Mouse (Mus musculus): ENCODE results near the gene Ago1. TPM values are rescaled to one million over a fixed set of nuclear protein-coding genes. Genes with fewer than 3 reads are reported as not detected.

Gene Ago1
- 18.5 and 19.5 TPM in 2 replicates for polyA plus RNA-seq (2015; fragmentation: Nextera tagmentation; extraction: Ambion mirVana)

DNA sequence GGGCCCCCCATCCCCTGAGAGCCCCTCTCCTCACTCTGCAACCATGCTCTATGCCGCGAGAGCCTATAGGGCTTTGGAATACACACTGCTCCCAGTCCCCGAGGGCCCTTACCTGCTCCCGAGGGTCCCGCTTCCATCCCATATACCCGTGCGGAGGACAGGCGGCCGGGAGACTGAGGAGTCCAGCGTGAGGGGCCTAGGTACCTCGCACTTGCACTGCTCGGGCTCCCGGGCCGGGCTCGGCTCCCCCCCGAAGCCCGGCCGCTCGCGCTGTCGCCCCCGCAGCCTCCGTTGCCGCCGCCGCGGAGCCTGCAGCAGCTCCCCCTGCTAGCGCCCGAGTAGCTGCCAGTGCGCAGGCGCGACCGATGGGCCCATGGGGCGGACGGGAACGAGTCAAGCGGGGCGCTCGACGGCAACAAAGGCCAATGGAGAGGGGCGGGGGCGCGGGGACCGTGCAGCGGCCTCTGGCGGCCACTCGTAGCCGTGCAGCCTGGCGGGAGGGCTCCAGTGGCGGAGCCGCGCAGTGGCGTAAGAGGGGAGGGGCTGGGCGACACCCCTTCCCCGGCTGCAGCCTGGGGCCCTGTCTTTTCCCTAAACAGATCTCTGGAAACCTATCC is at the start of gene Ago1:
Gene Ago1, minus strand, starts transcription at position 299 of the 617 bp plus-strand sequence.
- peak within 1 kb of the TSS; percentile 79 for H3K4me2 ChIP-seq (replicated peaks)
- WGBS: under 1% methylated on average over 55 of the region's 55 CpGs
- peak within 1 kb of the TSS; percentile 86 for H3K9ac ChIP-seq (replicated peaks)
- peak within 1 kb of the TSS; percentile 64 for H3K4me3 ChIP-seq (replicated peaks)
- H3K36me3 ChIP-seq: no peaks in the 10 kb centered on the region
- H3K27ac ChIP-seq: peak within 1 kb of the TSS; percentile 95
- H3K27me3 ChIP-seq: no peaks in the 10 kb centered on the region
- peaks cover 50% of the 10 kb centered on the region for H3K4me1 ChIP-seq (replicated peaks)
- no peaks in the 10 kb centered on the region for H3K9me3 ChIP-seq
- peak; percentile 81 for ATAC-seq

DNA sequence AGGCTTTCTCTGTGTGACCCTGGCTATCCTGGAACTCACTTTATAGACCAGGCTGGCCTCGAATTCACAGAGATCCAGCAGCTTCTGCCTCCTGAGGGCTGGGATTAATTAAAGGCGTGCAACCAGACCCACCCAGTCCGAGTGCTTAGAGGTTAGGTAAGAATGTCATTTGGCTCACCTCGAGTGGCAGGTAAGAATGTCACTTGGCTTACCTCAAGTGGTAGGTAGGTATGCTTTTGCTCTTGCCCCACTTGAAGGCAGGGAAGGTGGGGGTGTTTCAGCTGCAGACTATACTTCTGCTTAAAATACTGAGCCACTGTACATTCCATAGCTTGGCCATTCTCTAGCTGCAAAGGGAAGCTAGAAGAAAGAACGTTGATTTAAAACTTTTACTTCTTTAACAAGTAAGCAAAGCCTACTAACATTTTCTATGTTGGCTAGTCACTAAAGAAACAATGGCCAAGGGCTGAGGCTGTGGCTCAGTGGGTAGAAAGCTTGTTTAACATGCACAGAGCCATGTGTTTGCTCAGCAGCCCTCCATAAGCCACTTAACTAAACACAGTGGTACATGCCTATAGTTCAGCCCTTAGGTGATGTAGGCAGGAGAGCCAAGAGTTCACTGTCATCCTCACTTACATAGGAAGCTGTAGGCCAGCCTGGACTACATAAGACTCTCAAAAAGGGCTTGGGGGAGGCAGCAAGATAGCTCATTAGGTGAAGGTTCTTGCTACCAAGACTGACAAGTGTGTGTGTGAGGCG is 44.1 kb upstream of the Ago1 start:
- Histone ChIP-seq H3K27ac (no peak overlapping the region), H3K4me1 (replicated peaks) (no peaks in the 10 kb centered on the region), H3K4me2 (replicated peaks) (no peak overlapping the region), H3K9ac (replicated peaks) (no peak overlapping the region), H3K36me3 (peaks cover 68% of the 10 kb centered on the region), H3K9me3 (no peaks in the 10 kb centered on the region), H3K4me3 (replicated peaks) (no peak overlapping the region), H3K27me3 (no peaks in the 10 kb centered on the region)
- WGBS: 91% methylated on average over 6 of the region's 6 CpGs
- no peak for ATAC-seq

DNA sequence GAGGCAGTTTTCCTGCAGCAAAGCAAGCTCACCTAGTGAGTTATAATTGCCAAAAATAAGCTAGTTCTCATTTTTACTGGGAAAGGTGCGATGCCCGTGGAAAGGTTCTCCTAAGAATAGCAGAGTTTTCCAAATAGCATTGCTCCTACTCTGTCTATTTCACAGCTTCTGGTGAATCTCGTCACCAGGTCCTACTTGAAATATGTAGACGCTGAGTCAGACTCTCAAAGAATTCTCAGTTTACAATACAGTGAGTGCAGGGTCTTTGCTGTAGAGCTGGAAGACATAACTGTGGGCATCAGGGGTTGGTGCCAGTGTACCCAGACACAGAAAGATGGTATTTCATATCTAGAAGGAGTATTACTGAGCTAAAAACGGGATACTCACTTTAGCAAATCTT is 42.6 kb upstream of the Ago1 start:
- Histone ChIP-seq H3K9me3 (no peaks in the 10 kb centered on the region), H3K4me2 (replicated peaks) (no peak overlapping the region), H3K27me3 (no peaks in the 10 kb centered on the region), H3K27ac (no peak overlapping the region), H3K9ac (replicated peaks) (no peak overlapping the region), H3K36me3 (peaks cover 69% of the 10 kb centered on the region), H3K4me3 (replicated peaks) (no peak overlapping the region), H3K4me1 (replicated peaks) (no peaks in the 10 kb centered on the region)
- WGBS: 93% methylated on average over 5 of the region's 5 CpGs
- ATAC-seq: no peak

DNA sequence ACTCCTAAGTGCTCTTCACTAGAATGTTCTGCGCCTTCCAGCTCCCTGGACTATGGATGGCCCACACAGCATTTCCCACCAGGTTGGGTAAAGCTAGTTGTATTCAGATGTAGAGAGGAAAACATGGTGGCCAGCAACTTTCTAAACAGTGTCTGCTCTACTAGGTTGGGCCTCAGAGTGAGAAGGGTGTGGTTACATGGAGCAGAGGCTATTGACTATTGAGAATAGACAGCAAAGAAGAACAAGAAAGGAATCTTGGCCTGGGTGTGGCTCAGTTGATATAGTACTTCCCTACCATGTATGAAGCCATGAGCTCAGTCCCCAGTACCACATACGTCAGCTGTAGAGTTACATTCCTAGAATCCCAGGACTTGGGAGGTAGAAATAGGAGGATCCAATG is 40.7 kb upstream of the Ago1 start:
- Histone ChIP-seq H3K36me3 (peaks cover 74% of the 10 kb centered on the region), H3K9ac (replicated peaks) (no peak overlapping the region), H3K9me3 (no peaks in the 10 kb centered on the region), H3K4me2 (replicated peaks) (no peak overlapping the region), H3K27ac (no peak overlapping the region), H3K4me1 (replicated peaks) (no peaks in the 10 kb centered on the region), H3K27me3 (no peaks in the 10 kb centered on the region), H3K4me3 (replicated peaks) (no peak overlapping the region)
- 95% methylated on average over 2 of the region's 2 CpGs for WGBS
- no peak for ATAC-seq

DNA sequence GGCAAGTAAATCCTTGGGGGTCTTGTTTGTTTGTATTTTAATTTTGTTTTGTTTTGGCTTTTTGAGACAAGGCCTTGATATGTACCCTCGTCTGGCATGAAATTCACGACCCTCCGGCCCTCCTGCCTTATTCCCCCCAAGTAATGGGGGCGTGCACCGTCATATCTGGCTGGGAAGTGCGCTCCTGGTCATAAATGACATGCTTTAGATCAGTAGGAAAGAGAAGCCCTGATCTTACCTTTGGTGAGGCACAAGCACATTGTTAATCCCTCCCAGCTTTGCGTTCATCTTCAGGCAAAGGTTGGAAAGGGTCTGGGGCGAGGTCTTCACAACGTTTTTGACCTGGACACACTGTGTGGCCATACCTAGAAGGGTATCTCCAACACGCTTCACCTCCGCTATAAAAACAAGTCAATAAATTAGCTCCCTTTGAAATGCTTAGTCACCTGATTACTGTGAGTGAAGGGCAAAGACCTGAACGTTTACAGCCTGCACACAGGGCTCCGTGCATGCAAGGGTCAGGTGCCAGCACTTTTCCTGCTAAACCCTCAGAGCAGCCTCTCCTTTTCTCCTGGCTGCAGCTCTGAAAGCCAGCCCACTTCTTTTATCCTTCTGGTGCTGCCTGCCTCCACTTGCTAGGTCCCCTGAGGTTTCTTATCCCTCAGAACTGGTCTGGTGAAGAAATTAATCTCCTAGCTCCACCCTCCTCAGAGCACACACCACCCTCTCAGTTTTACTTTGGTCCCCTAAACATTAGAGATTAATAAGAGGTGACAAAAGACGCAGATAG is 39.9 kb upstream of the Ago1 start:
- no peak overlapping the region for H3K9ac ChIP-seq (replicated peaks)
- H3K4me1 ChIP-seq (replicated peaks): no peaks in the 10 kb centered on the region
- WGBS: 78% methylated on average over 14 of the region's 14 CpGs
- no peaks in the 10 kb centered on the region for H3K9me3 ChIP-seq
- no peak overlapping the region for H3K27ac ChIP-seq
- no peaks in the 10 kb centered on the region for H3K27me3 ChIP-seq
- ATAC-seq: no peak
- H3K4me2 ChIP-seq (replicated peaks): no peak overlapping the region
- H3K36me3 ChIP-seq: peaks cover 82% of the 10 kb centered on the region
- H3K4me3 ChIP-seq (replicated peaks): no peak overlapping the region

DNA sequence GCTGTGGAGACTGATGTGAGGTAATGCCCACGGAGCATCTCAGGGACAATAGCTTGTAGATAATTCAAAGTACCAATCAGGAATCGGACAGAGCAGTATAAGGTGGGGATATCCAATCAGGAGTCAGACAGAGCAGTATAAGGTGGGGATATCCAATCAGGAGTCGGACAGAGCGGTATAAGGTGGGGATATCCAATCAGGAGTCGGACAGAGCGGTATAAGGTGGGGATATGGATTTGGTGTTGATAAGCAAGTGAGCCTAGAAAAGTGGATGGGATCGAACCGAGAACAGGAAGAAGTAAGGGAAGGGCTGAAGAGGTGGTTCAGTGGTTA is 34.6 kb upstream of the Ago1 start:
- H3K9me3 ChIP-seq: no peaks in the 10 kb centered on the region
- ATAC-seq: peak; percentile 65; the same call in 1 of the 2 replicates
- H3K9ac ChIP-seq (replicated peaks): no peak overlapping the region
- H3K27me3 ChIP-seq: no peaks in the 10 kb centered on the region
- no peak overlapping the region for H3K4me3 ChIP-seq (replicated peaks)
- H3K4me1 ChIP-seq (replicated peaks): peaks cover 6% of the 10 kb centered on the region; the same call in 1 of the 2 replicates
- no peak overlapping the region for H3K27ac ChIP-seq
- no peak overlapping the region for H3K4me2 ChIP-seq (replicated peaks)
- H3K36me3 ChIP-seq: peaks cover 60% of the 10 kb centered on the region
- WGBS: 55% methylated on average over 8 of the region's 8 CpGs

DNA sequence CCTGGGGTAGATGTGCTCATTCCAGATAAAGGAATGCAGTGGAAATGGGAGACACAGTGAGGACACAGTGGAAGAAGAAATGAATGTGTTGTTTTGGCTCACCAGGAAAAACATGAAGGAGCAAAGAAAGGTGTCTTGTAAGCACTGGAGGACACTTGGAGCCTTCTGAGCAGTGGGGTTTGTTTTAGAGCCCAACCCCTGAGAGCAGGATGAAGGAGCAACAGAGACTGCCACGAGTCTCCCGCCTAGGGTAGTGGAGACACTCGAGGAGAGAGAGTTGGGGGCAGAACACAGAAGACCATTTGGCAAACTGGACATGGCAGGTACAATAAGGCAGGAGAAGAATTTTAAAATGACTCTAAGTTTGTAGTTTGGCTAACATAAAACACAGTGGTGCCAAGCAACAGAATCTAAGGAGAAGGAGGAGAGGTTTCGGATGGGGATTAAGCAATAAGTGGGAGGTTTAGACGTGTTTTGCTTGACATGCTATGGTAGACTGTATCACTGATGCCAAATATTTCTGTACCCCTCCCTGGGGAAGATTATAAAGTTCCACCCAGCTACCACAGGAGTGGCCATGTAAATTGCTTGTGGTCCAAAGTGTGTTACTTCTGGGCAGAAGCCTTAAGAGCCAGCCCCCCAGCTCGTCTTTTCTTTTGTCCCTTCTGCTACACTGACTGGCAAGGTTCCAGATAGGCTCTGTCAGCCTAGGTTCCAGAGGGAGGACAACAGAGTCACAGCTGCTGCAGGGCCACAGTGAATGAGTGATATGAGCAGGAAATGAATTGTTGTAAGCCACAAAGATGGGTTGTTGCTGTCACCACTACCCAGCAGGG is 34.0 kb upstream of the Ago1 start:
- Histone ChIP-seq H3K9ac (replicated peaks) (no peak overlapping the region), H3K4me3 (replicated peaks) (no peak overlapping the region), H3K27ac (no peak overlapping the region), H3K36me3 (peaks cover 61% of the 10 kb centered on the region), H3K9me3 (no peaks in the 10 kb centered on the region), H3K27me3 (no peaks in the 10 kb centered on the region), H3K4me2 (replicated peaks) (no peak overlapping the region), H3K4me1 (replicated peaks) (peaks cover 6% of the 10 kb centered on the region; the same call in 1 of the 2 replicates)
- WGBS: 76% methylated on average over 6 of the region's 6 CpGs
- ATAC-seq: no peak

DNA sequence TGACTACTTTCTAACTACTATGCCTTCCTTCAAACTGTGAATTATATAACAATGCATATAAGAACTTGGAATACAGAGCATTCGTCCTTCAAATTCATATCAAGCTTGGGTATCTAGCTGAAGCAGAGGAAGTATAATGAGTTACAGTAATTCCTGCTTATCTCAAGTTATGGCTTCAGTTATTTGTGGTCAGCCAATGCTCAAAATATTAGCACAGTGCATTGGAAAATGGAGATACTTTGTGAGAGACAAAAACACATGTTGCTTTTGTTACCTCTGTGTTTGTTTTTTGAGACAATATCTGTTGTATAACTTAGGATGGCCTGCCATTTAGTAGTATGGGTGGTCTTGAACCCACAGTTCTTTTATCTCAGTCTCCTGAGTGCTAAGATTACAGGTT is 30.2 kb upstream of the Ago1 start:
- H3K9me3 ChIP-seq: no peaks in the 10 kb centered on the region
- ATAC-seq: no peak
- WGBS: 82% methylated on average over 1 of the region's 1 CpGs
- no peak overlapping the region for H3K9ac ChIP-seq (replicated peaks)
- H3K4me2 ChIP-seq (replicated peaks): no peak overlapping the region
- H3K36me3 ChIP-seq: peaks cover 48% of the 10 kb centered on the region
- H3K27ac ChIP-seq: no peak overlapping the region
- no peaks in the 10 kb centered on the region for H3K27me3 ChIP-seq
- H3K4me3 ChIP-seq (replicated peaks): no peak overlapping the region
- H3K4me1 ChIP-seq (replicated peaks): peaks cover 6% of the 10 kb centered on the region; the same call in 1 of the 2 replicates

DNA sequence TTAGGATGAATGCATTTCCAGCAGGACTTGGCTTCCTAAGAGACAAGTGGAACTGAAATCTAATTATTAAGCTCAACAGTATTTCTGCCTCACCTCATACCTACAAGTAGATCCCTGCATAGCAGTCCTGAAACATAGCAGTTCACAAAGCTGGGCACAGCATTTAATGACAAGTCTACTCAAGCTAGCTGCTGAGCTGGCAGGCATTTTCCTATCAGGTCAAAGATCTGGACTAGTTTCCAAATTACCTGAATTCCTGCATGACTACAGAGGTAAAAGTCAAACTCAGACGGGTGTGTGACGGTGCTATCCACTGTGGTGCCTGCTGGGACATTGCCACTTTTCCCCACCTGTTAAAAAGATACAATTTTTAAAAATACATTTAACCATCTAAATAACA is 28.6 kb upstream of the Ago1 start:
- no peak for ATAC-seq
- Histone ChIP-seq H3K27me3 (no peaks in the 10 kb centered on the region), H3K27ac (no peak overlapping the region), H3K9me3 (no peaks in the 10 kb centered on the region), H3K36me3 (peaks cover 45% of the 10 kb centered on the region), H3K4me1 (replicated peaks) (no peaks in the 10 kb centered on the region), H3K4me3 (replicated peaks) (no peak overlapping the region), H3K9ac (replicated peaks) (no peak overlapping the region), H3K4me2 (replicated peaks) (no peak overlapping the region)
- WGBS: 88% methylated on average over 2 of the region's 2 CpGs

DNA sequence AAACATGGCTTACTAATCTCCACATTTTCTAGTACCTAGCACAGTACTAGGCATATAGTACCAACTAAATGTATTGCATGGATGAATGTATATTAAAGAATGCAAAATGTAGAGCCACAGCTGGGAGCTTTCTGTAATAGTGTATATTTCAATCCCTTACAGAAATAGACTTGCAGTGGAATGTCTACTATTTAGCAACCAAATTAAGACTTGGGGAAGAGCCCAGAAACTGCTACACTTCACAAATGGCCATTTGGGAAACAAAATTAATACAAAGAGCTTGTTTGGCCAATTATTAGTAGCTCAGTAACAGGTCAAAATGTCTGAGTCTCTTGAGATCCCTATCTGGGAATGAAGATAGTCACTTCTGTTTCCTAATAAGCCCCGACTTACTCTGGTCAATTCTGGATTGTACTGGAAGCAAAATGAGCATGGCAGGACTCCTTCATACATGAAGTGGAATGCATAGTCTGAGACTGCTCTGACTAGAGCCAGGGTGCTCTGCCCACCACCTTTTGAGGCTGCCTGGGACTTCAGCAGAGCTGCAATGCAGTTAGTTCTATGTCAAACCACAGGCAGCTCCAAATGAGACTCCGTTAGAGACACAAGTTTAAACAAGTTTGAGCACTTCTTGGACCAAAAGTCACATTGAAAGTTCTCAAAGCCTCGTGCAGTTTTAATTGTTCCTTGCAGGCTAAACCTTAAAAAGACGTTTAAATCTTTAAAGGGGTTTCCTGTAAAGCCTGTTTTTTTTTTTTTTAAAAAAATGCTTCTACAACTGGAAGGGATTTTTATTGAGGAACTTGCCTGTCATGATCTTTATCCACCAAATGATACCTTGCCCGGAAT is 27.8 kb upstream of the Ago1 start:
- Histone ChIP-seq H3K4me1 (replicated peaks) (no peaks in the 10 kb centered on the region), H3K9ac (replicated peaks) (no peak overlapping the region), H3K27me3 (no peaks in the 10 kb centered on the region), H3K27ac (no peak overlapping the region), H3K4me3 (replicated peaks) (no peak overlapping the region), H3K4me2 (replicated peaks) (no peak overlapping the region), H3K36me3 (peaks cover 52% of the 10 kb centered on the region), H3K9me3 (no peaks in the 10 kb centered on the region)
- WGBS: 86% methylated on average over 5 of the region's 5 CpGs
- no peak for ATAC-seq

DNA sequence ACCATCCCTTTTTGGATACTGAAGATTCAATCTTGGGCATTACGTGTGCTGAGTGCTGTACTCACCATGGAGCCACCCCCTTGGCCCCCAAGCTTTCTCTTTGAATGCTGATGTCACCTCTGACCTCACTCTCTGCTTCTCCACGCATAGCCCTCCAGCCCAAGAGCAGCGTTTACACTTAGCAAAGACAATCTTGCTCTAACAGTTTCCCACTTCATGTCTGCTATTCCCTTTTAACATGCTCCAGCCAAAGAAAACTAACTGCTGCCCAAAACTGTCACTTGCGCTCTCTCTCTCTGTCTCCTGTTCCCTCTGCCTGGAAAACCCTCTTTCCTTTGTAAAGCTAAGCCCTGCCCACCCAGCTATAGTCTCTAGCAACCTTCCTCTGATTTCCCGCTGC is 27.1 kb upstream of the Ago1 start:
- whole genome bisulfite sequencing: 64% methylated on average over 5 of the region's 5 CpGs

More for the DNA sequence above, 27.1 kb upstream of the Ago1 start:
- Histone ChIP-seq H3K4me1 (replicated peaks) (no peaks in the 10 kb centered on the region), H3K36me3 (peaks cover 59% of the 10 kb centered on the region), H3K27me3 (no peaks in the 10 kb centered on the region), H3K4me3 (replicated peaks) (no peak overlapping the region), H3K9me3 (no peaks in the 10 kb centered on the region), H3K27ac (no peak overlapping the region), H3K4me2 (replicated peaks) (no peak overlapping the region), H3K9ac (replicated peaks) (no peak overlapping the region)
- no peak for ATAC-seq
